Comparison of ENCODE assay signal across 9 mouse cellular contexts in genomic region chr11:90355270-90355681, GRCm38 (mm10). TPM values are rescaled to one million over a fixed set of nuclear protein-coding genes. Genes with fewer than 3 reads are reported as not detected.
DNase-seq lines count a peak whose midpoint lies in the region; ATAC-seq and TF ChIP-seq lines count a peak whose summit lies in the region.
"Had no signal": no experiment of that assay in that cellular context is flagged by ENCODE, and none has a peak within 500 bp of the region (broad histone marks: within the 10 kb centered on the region; RNA-seq: fewer than 3 reads in every experiment).

No protein-coding gene starts in this region.

- peaks cover 36% of the 10 kb centered on the region for H3K4me1 ChIP-seq in limb, embryonic 13.5 days
- peaks cover 41% of the 10 kb centered on the region for H3K4me1 ChIP-seq in small intestine, adult 2 months (ENCODE audit: control insufficient read depth, insufficient read depth, insufficient read length, low read length)

- no peak overlapping the region for H3K9ac ChIP-seq in limb, embryonic 13.5 days

- H3K27ac ChIP-seq in limb, embryonic 13.5 days: 0 out of 2 replicates have a peak overlapping the region, but pooled peaks have one; percentile 6
- peak overlapping the region; percentile 81 for H3K27ac ChIP-seq in small intestine, adult 2 months (ENCODE audit: insufficient read depth, low read depth, low read length)

- H3K4me3 ChIP-seq in limb, embryonic 13.5 days: no peak overlapping the region
- no peak overlapping the region for H3K4me3 ChIP-seq in small intestine, adult 2 months (ENCODE audit: low read depth, low read length)

- TF ChIP-seq POLR2A in small intestine, adult 2 months (IDR thresholded peaks at IDR 0.05; ENCODE audit: low read depth, low read length): no peak

- DNase-seq in layer of hippocampus, postnatal 10 days (ENCODE audit: low spot score in 2 of 2): peak; percentile 38
- DNase-seq in layer of hippocampus, adult 9-11 months: no peak
- DNase-seq in cerebellum, adult 11-12 months: peak; percentile 73
- peak; percentile 88 for DNase-seq in heart, adult 8-10 months (ENCODE audit: low spot score)
- no peak for DNase-seq in B cell, adult 2 months
- DNase-seq in spleen, adult 18-20 months: no peak

- no peak overlapping the region for H3K4me2 ChIP-seq in limb, embryonic 13.5 days (replicated peaks)

- 0 out of 2 replicates have a peak, but pooled peaks cover 3% of the 10 kb centered on the region for H3K27me3 ChIP-seq in limb, embryonic 13.5 days
- H3K27me3 ChIP-seq in small intestine, adult 2 months (ENCODE audit: control insufficient read depth, insufficient read depth, low read length): no peaks in the 10 kb centered on the region

- WGBS in limb, embryonic 13.5 days: 51% methylated on average over 7 of the region's 7 CpGs
- WGBS in small intestine, adult 2 months: 10% methylated on average over 7 of the region's 7 CpGs

- no peak for TF ChIP-seq CTCF in small intestine, adult 2 months (IDR thresholded peaks at IDR 0.05; ENCODE audit: extremely low read depth, insufficient read length, insufficient replicate concordance, low read depth, low read length)

- 0 out of 2 replicates have a peak, but pooled peaks have one; percentile 13 for ATAC-seq in limb, embryonic 13.5 days (ENCODE audit: low FRiP score, low read depth)

- no peaks in the 10 kb centered on the region for H3K9me3 ChIP-seq in limb, embryonic 13.5 days

- no peaks in the 10 kb centered on the region for H3K36me3 ChIP-seq in limb, embryonic 13.5 days
- H3K36me3 ChIP-seq in small intestine, adult 2 months (ENCODE audit: control insufficient read depth, insufficient read depth, low read length): no peaks in the 10 kb centered on the region
- H3K36me3 ChIP-seq: G1E had no signal

RNA-seq across cellular contexts. Expression of gene Hlf, which starts 35.4 kb away (rescaled TPM):
- total RNA-seq in layer of hippocampus, postnatal 10 days (2021): 10 to 100 TPM; 29.6 to 31.3 TPM
- 10 to 100 TPM; 14.6 to 34.7 (median 21.5) TPM for total RNA-seq in heart, adult 8-10 months (2022)
- polyA plus RNA-seq in limb, embryonic 13.5 days (2015; fragmentation: Nextera tagmentation; extraction: Ambion mirVana): 1.3 and 1.9 TPM in 2 replicates
- 0.41 and 1.8 TPM in 2 replicates for polyA plus RNA-seq in small intestine, adult 2 months (2012; rRNA removed)
- polyA plus RNA-seq: G1E had no signal

Comparison
In these comparisons a context has a peak if more than half of its experiments do, and no peak if none do; other contexts are left out.
1. DNase-seq: peak in layer of hippocampus, postnatal 10 days (2 of 2), cerebellum, adult 11-12 months (single experiment) and heart, adult 8-10 months (single experiment); none in layer of hippocampus, adult 9-11 months (single experiment), B cell, adult 2 months (0 of 2) and spleen, adult 18-20 months (0 of 2).